Mouse (Mus musculus) neutrophil, adult 5-6 weeks (primary cell): Measurements from ENCODE around the gene Pde3b. TPM values are rescaled to one million over a fixed set of nuclear protein-coding genes. Genes with fewer than 3 reads are reported as not detected.
"Not testable (repeated sequence)": the region's sequence is repeated elsewhere in the genome, so short reads cannot be mapped to it uniquely, and the experiment has no call there.

Experiments
- ATAC-seq: fragments of 151-379, 151-347 bp; 2 replicates; pipeline ENCODE4 v1.8.0; 2017; ENCODE audit warnings: mild to moderate bottlenecking, moderate TSS enrichment; ENCODE audit not compliant: insufficient number of reproducible peaks, poor library complexity, low FRiP score, severe bottlenecking; ENCODE audit errors: extremely low read depth
- total RNA-seq: library from RNA; stranded (forward); fragments of 200-1000 nt; gene quantifications from 2 replicates; pipeline ENCODE4 v1.2.3, GENCODE M21; 2017

Pde3b gene
- total RNA-seq, 1 experiment from 2014 or later = 50.6 TPM

GRCm38 (mm10) chr7:114472471-114472870 lies 57.4 kb downstream of the Pde3b start:
- no peak for ATAC-seq

- no peak for ATAC-seq
Measured at GRCm38 (mm10) chr7:114474889-114475288, 59.8 kb downstream of the Pde3b start.

GRCm38 (mm10) chr7:114477884-114478283 lies 62.8 kb downstream of the Pde3b start:
- ATAC-seq = no peak

- no peak for ATAC-seq
Measured at GRCm38 (mm10) chr7:114478901-114479300, 63.8 kb downstream of the Pde3b start.

GRCm38 (mm10) chr7:114479779-114480178 lies 64.7 kb downstream of the Pde3b start:
- peak; percentile 94 for ATAC-seq

GRCm38 (mm10) chr7:114480196-114480989 lies 65.3 kb downstream of the Pde3b start:
- ATAC-seq = peak; percentile 20; the same call in 1 of the 2 replicates

GRCm38 (mm10) chr7:114481008-114481407 lies 65.9 kb downstream of the Pde3b start:
- ATAC-seq = no peak

GRCm38 (mm10) chr7:114481429-114481931 lies 66.4 kb downstream of the Pde3b start:
- ATAC-seq = no peak

- ATAC-seq = no peak
Measured at GRCm38 (mm10) chr7:114492540-114492939, 77.5 kb downstream of the Pde3b start.

GRCm38 (mm10) chr7:114494033-114494432 lies 79.0 kb downstream of the Pde3b start:
- ATAC-seq = peak; percentile 72; the same call in 1 of the 2 replicates

- peak; percentile 58; the same call in 1 of the 2 replicates for ATAC-seq
Measured at GRCm38 (mm10) chr7:114499293-114499692, 84.2 kb downstream of the Pde3b start.

- no peak for ATAC-seq
Measured at GRCm38 (mm10) chr7:114508879-114509278, 93.8 kb downstream of the Pde3b start.

GRCm38 (mm10) chr7:114520122-114520521 lies 105.0 kb downstream of the Pde3b start:
- ATAC-seq = no peak

GRCm38 (mm10) chr7:114526245-114526644 lies 111.2 kb downstream of the Pde3b start:
- ATAC-seq = peak; percentile 70; the same call in 1 of the 2 replicates

- no peak for ATAC-seq
Measured at GRCm38 (mm10) chr7:114536179-114536578, 121.1 kb downstream of the Pde3b start.

- ATAC-seq = peak; percentile 97
Measured at GRCm38 (mm10) chr7:114562531-114563241, 147.6 kb downstream of the Pde3b start, which contains the start of gene Cyp2r1. TSS of gene Cyp2r1 (minus strand) at chr7:114562972.

GRCm38 (mm10) chr7:114573866-114574265 lies 158.8 kb downstream of the Pde3b start:
- ATAC-seq = not testable (repeated sequence)

GRCm38 (mm10) chr7:114576931-114577330 lies 161.8 kb downstream of the Pde3b start:
- no peak for ATAC-seq

- no peak for ATAC-seq
Measured at GRCm38 (mm10) chr7:114577665-114578064, 162.6 kb downstream of the Pde3b start.

- ATAC-seq = no peak
Measured at GRCm38 (mm10) chr7:114580426-114580825, 165.3 kb downstream of the Pde3b start.
